Mouse (Mus musculus) ovary, postnatal 36 days (tissue): ENCODE measurements around the gene Hyal1.
"Not testable (repeated sequence)": the region's sequence is repeated elsewhere in the genome, so short reads cannot be mapped to it uniquely, and the experiment has no call there.

Experiments used
- DNase-seq: peaks from one replicate; pipeline ENCODE4 v3.0.0; 2022; ENCODE audit warnings: low spot score, mixed read lengths

Gene Hyal1

GRCm38 (mm10) chr9:107550491-107551116, 26.1 kb upstream of the Hyal1 start:
- no peak for DNase-seq

GRCm38 (mm10) chr9:107551117-107551889, 25.4 kb upstream of the Hyal1 start, which contains the start of gene Rassf1:
TSS of gene Rassf1 (plus strand) at chr9:107551555.
- DNase-seq: peak; percentile 78

GRCm38 (mm10) chr9:107551890-107552355, 24.8 kb upstream of the Hyal1 start:
- DNase-seq: no peak

GRCm38 (mm10) chr9:107552690-107553393, 23.9 kb upstream of the Hyal1 start:
- DNase-seq: no peak

- no peak for DNase-seq
Observed at GRCm38 (mm10) chr9:107553541-107554318, 23.0 kb upstream of the Hyal1 start.

- peak; percentile 93 for DNase-seq
Observed at GRCm38 (mm10) chr9:107554319-107554825, 22.4 kb upstream of the Hyal1 start.

- peak; percentile 59 for DNase-seq
Observed at GRCm38 (mm10) chr9:107555031-107555457, 21.7 kb upstream of the Hyal1 start.

- DNase-seq: no peak
Observed at GRCm38 (mm10) chr9:107555701-107556100, 21.0 kb upstream of the Hyal1 start.

GRCm38 (mm10) chr9:107556346-107556745, 20.4 kb upstream of the Hyal1 start:
- no peak for DNase-seq

- peak; percentile 90 for DNase-seq
Observed at GRCm38 (mm10) chr9:107563029-107563581, 13.6 kb upstream of the Hyal1 start, which contains the start of gene Tusc2. TSS of gene Tusc2 (plus strand) at chr9:107563255.

- DNase-seq: not testable (repeated sequence)
Observed at GRCm38 (mm10) chr9:107565556-107565955, 11.2 kb upstream of the Hyal1 start.

- peak; percentile 80 for DNase-seq
Observed at GRCm38 (mm10) chr9:107566041-107566709, 10.6 kb upstream of the Hyal1 start.

- no peak for DNase-seq
Observed at GRCm38 (mm10) chr9:107566855-107567254, 9.9 kb upstream of the Hyal1 start.

- DNase-seq: no peak
Observed at GRCm38 (mm10) chr9:107567702-107568319, 8.9 kb upstream of the Hyal1 start, which contains the start of gene Hyal2. TSS of gene Hyal2 (plus strand) at chr9:107567945.

GRCm38 (mm10) chr9:107568331-107569261, 8.1 kb upstream of the Hyal1 start:
- DNase-seq: peak; percentile 87

GRCm38 (mm10) chr9:107569270-107569669, 7.5 kb upstream of the Hyal1 start:
- no peak for DNase-seq

GRCm38 (mm10) chr9:107570016-107570415, 6.7 kb upstream of the Hyal1 start:
- no peak for DNase-seq

GRCm38 (mm10) chr9:107570845-107571244, 5.9 kb upstream of the Hyal1 start:
- no peak for DNase-seq
